Mouse (Mus musculus) lung, embryonic 16.5 days (tissue): Measurements from ENCODE around the gene Emc7. TPM values are rescaled to one million over a fixed set of nuclear protein-coding genes. Genes with fewer than 3 reads are reported as not detected.

ENCODE experiments used
- ATAC-seq: fragments of 200-750 bp; cut with Nextera tagmentation; 2 replicates; pipeline ENCODE4 v1.8.0; 2017; ENCODE audit warnings: low read depth, mild to moderate bottlenecking, moderate library complexity
- H3K27ac ChIP-seq: fragments of 300-500 bp; sonication (generic); 2 replicates; pipeline ENCODE4 v1.5.1; 2014; ENCODE audit warnings: mild to moderate bottlenecking, control low read depth, low read length
- H3K27me3 ChIP-seq: fragments of 300-500 bp; sonication (generic); 2 replicates; pipeline ENCODE4 v1.6.1; 2014; ENCODE audit warnings: low read depth, low read length, mixed read lengths; ENCODE audit not compliant: control insufficient read depth, insufficient read depth
- H3K36me3 ChIP-seq: fragments of 300-500 bp; sonication (generic); 2 replicates; pipeline ENCODE4 v1.6.1; 2014; ENCODE audit warnings: low read length; ENCODE audit not compliant: control insufficient read depth, insufficient read depth
- H3K4me1 ChIP-seq: fragments of 300-500 bp; sonication (generic); replicated peaks from 2 replicates; pipeline ENCODE4 v1.6.1; 2014; ENCODE audit warnings: low read length, mixed read lengths; ENCODE audit not compliant: control insufficient read depth, insufficient read depth
- H3K4me2 ChIP-seq: fragments of 300-500 bp; sonication (generic); 2 replicates; pipeline ENCODE4 v1.6.1; 2014; ENCODE audit warnings: low read depth, low read length, control low read depth
- H3K4me3 ChIP-seq: fragments of 300-500 bp; sonication (generic); 2 replicates; pipeline ENCODE4 v1.5.1; 2014; ENCODE audit warnings: mild to moderate bottlenecking, low read length, control low read depth
- H3K9ac ChIP-seq: fragments of 300-500 bp; sonication (generic); 2 replicates; pipeline ENCODE4 v1.6.1; 2014; ENCODE audit warnings: low read length, control low read depth
- H3K9me3 ChIP-seq: fragments of 300-500 bp; sonication (generic); 2 replicates; pipeline ENCODE4 v1.6.1; 2016; ENCODE audit warnings: low read length; ENCODE audit not compliant: control insufficient read depth
- WGBS: fragments of 180-500 bp; shearing (Covaris S2); extraction: QIAGEN DNeasy Blood & Tissue Kit; methylation state at CpG from one replicate; pipeline ENCODE4 v1.1.7; 2014; 5-methylcytosine and 5-hydroxymethylcytosine counted together
- polyA plus RNA-seq: library from polyadenylated mRNA; unstranded; fragments of >200 nt; fragmentation: Nextera tagmentation; extraction: Ambion mirVana; gene quantifications from 2 replicates; pipeline ENCODE4 v1.2.1, GENCODE M21; 2015

Gene Emc7
- polyA plus RNA-seq, 1 experiment from 2014 or later: 20.3 TPM

- WGBS: 61% methylated on average over 5 of the region's 5 CpGs
- H3K4me2 ChIP-seq: no peak overlapping the region
- no peak overlapping the region for H3K9ac ChIP-seq
- H3K9me3 ChIP-seq: no peaks in the 10 kb centered on the region
- no peaks in the 10 kb centered on the region for H3K4me1 ChIP-seq
- no peak overlapping the region for H3K4me3 ChIP-seq
- no peak overlapping the region for H3K27ac ChIP-seq
- H3K36me3 ChIP-seq: no peaks in the 10 kb centered on the region
- H3K27me3 ChIP-seq: no peaks in the 10 kb centered on the region
- ATAC-seq: no peak
Observed at GRCm38 (mm10) chr2:112506841-112507435, 52.1 kb downstream of the Emc7 start.

- Histone ChIP-seq H3K36me3 (no peaks in the 10 kb centered on the region), H3K27ac (no peak overlapping the region), H3K4me1 (no peaks in the 10 kb centered on the region), H3K9me3 (no peaks in the 10 kb centered on the region), H3K4me3 (no peak overlapping the region), H3K4me2 (no peak overlapping the region), H3K9ac (no peak overlapping the region), H3K27me3 (no peaks in the 10 kb centered on the region)
- 98% methylated on average over 1 of the region's 1 CpGs for WGBS
- no peak for ATAC-seq
Observed at GRCm38 (mm10) chr2:112507444-112507843, 52.6 kb downstream of the Emc7 start.

- ATAC-seq: no peak
- Histone ChIP-seq H3K4me3 (no peak overlapping the region), H3K9me3 (no peaks in the 10 kb centered on the region)
Observed at GRCm38 (mm10) chr2:112510140-112510539, 55.3 kb downstream of the Emc7 start.

GRCm38 (mm10) chr2:112513036-112513435, 58.2 kb downstream of the Emc7 start:
- Histone ChIP-seq H3K9me3 (no peaks in the 10 kb centered on the region), H3K4me1 (no peaks in the 10 kb centered on the region), H3K27ac (no peak overlapping the region), H3K9ac (no peak overlapping the region), H3K36me3 (no peaks in the 10 kb centered on the region), H3K4me2 (no peak overlapping the region), H3K27me3 (no peaks in the 10 kb centered on the region), H3K4me3 (no peak overlapping the region)
- no peak for ATAC-seq
- 100% methylated on average over 1 of the region's 1 CpGs for WGBS

More at GRCm38 (mm10) chr2:112510140-112510539, 55.3 kb downstream of the Emc7 start:
- Histone ChIP-seq H3K4me1 (no peaks in the 10 kb centered on the region), H3K27ac (no peak overlapping the region), H3K36me3 (no peaks in the 10 kb centered on the region), H3K27me3 (no peaks in the 10 kb centered on the region), H3K9ac (no peak overlapping the region), H3K4me2 (no peak overlapping the region)
- WGBS: 73% methylated on average over 4 of the region's 4 CpGs

- H3K9ac ChIP-seq: no peak overlapping the region
- H3K27me3 ChIP-seq: no peaks in the 10 kb centered on the region
- H3K4me1 ChIP-seq: no peaks in the 10 kb centered on the region
- ATAC-seq: no peak
- H3K4me2 ChIP-seq: no peak overlapping the region
- H3K4me3 ChIP-seq: no peak overlapping the region
- H3K9me3 ChIP-seq: no peaks in the 10 kb centered on the region
- 78% methylated on average over 3 of the region's 3 CpGs for WGBS
- H3K36me3 ChIP-seq: no peaks in the 10 kb centered on the region
- H3K27ac ChIP-seq: no peak overlapping the region
Observed at GRCm38 (mm10) chr2:112516728-112517127, 61.9 kb downstream of the Emc7 start.

GRCm38 (mm10) chr2:112517218-112517617, 62.4 kb downstream of the Emc7 start:
- Histone ChIP-seq H3K9me3 (no peaks in the 10 kb centered on the region), H3K4me2 (no peak overlapping the region), H3K36me3 (no peaks in the 10 kb centered on the region), H3K4me1 (no peaks in the 10 kb centered on the region), H3K27me3 (no peaks in the 10 kb centered on the region), H3K9ac (no peak overlapping the region), H3K27ac (no peak overlapping the region), H3K4me3 (no peak overlapping the region)
- 72% methylated on average over 3 of the region's 3 CpGs for WGBS
- no peak for ATAC-seq

GRCm38 (mm10) chr2:112518541-112518940, 63.7 kb downstream of the Emc7 start:
- no peak overlapping the region for H3K9ac ChIP-seq
- ATAC-seq: no peak
- H3K4me1 ChIP-seq: no peaks in the 10 kb centered on the region
- no peak overlapping the region for H3K4me3 ChIP-seq
- H3K27me3 ChIP-seq: no peaks in the 10 kb centered on the region
- H3K27ac ChIP-seq: no peak overlapping the region
- no peaks in the 10 kb centered on the region for H3K9me3 ChIP-seq
- no peak overlapping the region for H3K4me2 ChIP-seq
- H3K36me3 ChIP-seq: no peaks in the 10 kb centered on the region

GRCm38 (mm10) chr2:112520526-112521482, 66.0 kb downstream of the Emc7 start:
- no peak for ATAC-seq
- H3K36me3 ChIP-seq: no peaks in the 10 kb centered on the region
- H3K9ac ChIP-seq: no peak overlapping the region
- no peaks in the 10 kb centered on the region for H3K27me3 ChIP-seq
- no peak overlapping the region for H3K4me2 ChIP-seq
- H3K4me1 ChIP-seq: no peaks in the 10 kb centered on the region
- no peak overlapping the region for H3K27ac ChIP-seq
- no peak overlapping the region for H3K4me3 ChIP-seq
- H3K9me3 ChIP-seq: no peaks in the 10 kb centered on the region
- WGBS: 75% methylated on average over 4 of the region's 4 CpGs
